Mouse (Mus musculus): ENCODE data around the gene Tbl1x. TPM values are rescaled to one million over a fixed set of nuclear protein-coding genes. Genes with fewer than 3 reads are reported as not detected.

The Tbl1x gene
- polyA plus RNA-seq, 1 experiment = 8.3 TPM

DNA sequence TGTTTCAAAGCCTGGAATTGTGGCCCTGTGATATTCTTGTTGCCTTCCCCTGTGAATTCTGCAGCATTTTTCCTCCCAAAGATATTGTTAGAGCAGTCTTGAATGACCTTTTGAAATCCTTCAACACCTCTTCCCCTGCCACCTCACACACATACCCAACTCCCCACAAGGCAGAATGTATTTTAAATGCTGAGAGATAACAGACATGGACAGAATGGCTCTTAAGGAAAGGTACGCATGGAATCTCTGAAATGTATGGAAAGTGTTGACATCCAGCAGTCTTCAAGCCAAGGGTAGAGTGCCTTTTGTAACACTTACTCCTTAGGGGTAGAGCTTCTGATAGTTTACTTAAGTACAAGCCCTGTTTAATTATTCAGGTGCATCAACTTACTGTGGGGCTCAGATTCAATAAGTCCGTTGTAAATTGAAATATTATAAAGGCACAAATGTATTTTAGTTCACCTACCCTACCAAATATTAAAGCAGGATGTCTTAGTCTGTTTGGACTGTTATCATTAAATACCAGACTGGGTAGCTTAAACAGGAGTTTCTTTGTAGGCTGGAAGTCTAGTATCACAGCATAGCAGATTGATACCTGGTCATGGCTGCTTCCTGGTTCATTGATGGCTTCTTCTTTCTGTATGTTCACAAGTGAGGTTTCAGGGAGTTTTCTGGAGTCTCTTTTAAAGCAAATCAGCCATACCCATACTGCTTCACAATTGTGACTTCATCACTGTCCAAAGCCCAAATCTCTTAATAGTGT is 92.9 kb downstream of the Tbl1x start:
- Histone ChIP-seq H3K27ac (ENCODE audit: insufficient read depth, low read length) (no peak overlapping the region), H3K4me3 (ENCODE audit: extremely low read depth, insufficient read depth, insufficient read length) (no peak overlapping the region), H3K27me3 (ENCODE audit: control insufficient read depth, insufficient read depth, low read length) (no peaks in the 10 kb centered on the region), H3K36me3 (ENCODE audit: control insufficient read depth, insufficient read depth, low read length) (no peaks in the 10 kb centered on the region), H3K4me1 (ENCODE audit: control insufficient read depth, insufficient read depth, insufficient read length) (no peaks in the 10 kb centered on the region)
- no peak for TF ChIP-seq CTCF (IDR thresholded peaks at IDR 0.05; ENCODE audit: extremely low read depth, insufficient read depth, insufficient read length, insufficient replicate concordance)
- no peak for TF ChIP-seq POLR2A (IDR thresholded peaks at IDR 0.05; ENCODE audit: low read depth, low read length)
- DNase-seq (ENCODE audit: low read depth in 1 of 2, low spot score in 2 of 2) = no peak
- 91% methylated on average over 2 of the region's 2 CpGs for WGBS

DNA sequence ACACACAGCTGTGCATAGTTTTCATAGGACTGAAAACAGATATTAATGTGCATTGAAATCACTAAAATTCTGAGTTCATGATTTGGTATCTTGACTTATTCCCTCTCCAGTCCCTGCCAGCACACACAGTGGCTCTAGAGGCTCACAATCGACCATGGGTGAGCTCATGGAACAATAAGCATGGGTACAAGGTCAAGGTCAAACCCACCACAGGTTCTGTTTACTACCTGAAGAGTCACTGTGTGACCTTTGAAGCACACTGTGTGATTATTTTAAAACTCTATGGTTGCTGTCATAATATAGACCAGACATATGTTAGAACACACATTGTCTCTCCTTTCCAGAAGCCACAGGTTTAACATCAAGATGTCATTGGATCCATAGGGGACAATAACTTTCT is 96.7 kb downstream of the Tbl1x start:
- Histone ChIP-seq H3K36me3 (ENCODE audit: control insufficient read depth, insufficient read depth, low read length) (no peaks in the 10 kb centered on the region), H3K27ac (ENCODE audit: insufficient read depth, low read length) (no peak overlapping the region), H3K4me1 (ENCODE audit: control insufficient read depth, insufficient read depth, insufficient read length) (0 out of 2 replicates have a peak, but pooled peaks cover 2% of the 10 kb centered on the region), H3K4me3 (ENCODE audit: extremely low read depth, insufficient read depth, insufficient read length) (no peak overlapping the region), H3K27me3 (ENCODE audit: control insufficient read depth, insufficient read depth, low read length) (no peaks in the 10 kb centered on the region)
- 49% methylated on average over 1 of the region's 1 CpGs for WGBS
- no peak for DNase-seq (ENCODE audit: low read depth in 1 of 2, low spot score in 2 of 2)
- TF ChIP-seq CTCF (IDR thresholded peaks at IDR 0.05; ENCODE audit: extremely low read depth, insufficient read depth, insufficient read length, insufficient replicate concordance) (no peak), POLR2A (IDR thresholded peaks at IDR 0.05; ENCODE audit: low read depth, low read length) (no peak)

DNA sequence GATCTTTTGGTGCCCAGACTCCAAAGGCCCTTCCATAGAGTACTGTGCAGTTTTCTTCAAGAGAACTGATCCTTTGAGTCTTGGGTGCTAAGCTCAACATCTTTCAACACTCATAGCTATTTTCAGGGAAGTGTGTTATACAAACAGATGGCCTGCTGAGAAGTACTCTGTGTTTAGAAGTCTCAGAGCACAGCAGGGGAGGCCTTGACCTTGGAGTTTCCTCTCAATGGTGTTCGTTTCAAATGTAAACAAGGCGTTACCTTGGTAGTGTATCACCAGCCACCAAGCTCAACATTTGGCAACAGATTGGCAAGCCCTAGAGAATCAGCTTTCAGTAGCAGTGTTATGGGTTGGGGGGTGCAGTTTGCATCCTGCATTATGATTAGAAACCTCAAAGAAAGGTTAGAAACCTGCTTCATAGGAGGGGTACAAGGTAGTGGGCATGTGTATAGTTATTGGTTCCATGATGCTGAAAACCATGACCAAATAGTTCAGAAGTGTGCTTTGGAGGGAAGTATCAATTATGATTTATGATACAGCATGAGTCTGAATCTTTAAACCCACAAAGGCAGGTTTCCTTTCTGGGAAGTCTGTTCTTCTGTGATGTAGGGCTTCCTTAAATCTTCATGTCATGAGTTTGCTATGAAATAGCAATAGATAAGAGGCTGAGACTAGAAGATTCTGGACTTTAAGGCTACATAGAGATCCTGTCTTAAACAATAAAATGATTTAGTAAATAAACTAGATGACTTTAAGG is 98.3 kb downstream of the Tbl1x start:
- peaks cover 5% of the 10 kb centered on the region; the same call in 1 of the 2 replicates for H3K4me1 ChIP-seq (ENCODE audit: control insufficient read depth, insufficient read depth, insufficient read length)
- H3K36me3 ChIP-seq (ENCODE audit: control insufficient read depth, insufficient read depth, low read length) = no peaks in the 10 kb centered on the region
- no peaks in the 10 kb centered on the region for H3K27me3 ChIP-seq (ENCODE audit: control insufficient read depth, insufficient read depth, low read length)
- WGBS = 47% methylated on average over 2 of the region's 2 CpGs
- TF ChIP-seq CTCF (IDR thresholded peaks at IDR 0.05; ENCODE audit: extremely low read depth, insufficient read depth, insufficient read length, insufficient replicate concordance) = no peak
- no peak for TF ChIP-seq POLR2A (IDR thresholded peaks at IDR 0.05; ENCODE audit: low read depth, low read length)
- no peak overlapping the region for H3K4me3 ChIP-seq (ENCODE audit: extremely low read depth, insufficient read depth, insufficient read length)
- H3K27ac ChIP-seq (ENCODE audit: insufficient read depth, low read length) = no peak overlapping the region
- no peak for DNase-seq (ENCODE audit: low read depth in 1 of 2, low spot score in 2 of 2)

DNA sequence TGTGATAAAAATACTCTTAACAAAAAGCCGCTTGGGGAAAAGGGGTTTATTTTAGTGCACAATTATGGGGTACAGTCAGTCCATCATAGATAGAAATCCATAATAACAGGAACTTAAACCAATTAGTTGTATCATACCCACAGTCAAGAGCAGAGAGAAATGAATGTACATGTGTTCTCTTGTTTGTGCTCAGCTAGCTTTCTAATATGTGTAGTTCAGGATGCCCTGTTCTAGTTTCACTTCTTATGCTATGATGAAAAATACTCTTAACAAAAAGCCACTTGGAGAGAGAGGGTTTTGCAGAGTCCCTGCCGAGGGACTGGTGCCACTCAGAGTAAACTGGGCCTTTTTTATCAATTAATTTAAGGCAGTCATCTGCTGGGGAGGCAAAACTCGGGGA is 101.1 kb downstream of the Tbl1x start:
- peaks cover 5% of the 10 kb centered on the region; the same call in 1 of the 2 replicates for H3K4me1 ChIP-seq (ENCODE audit: control insufficient read depth, insufficient read depth, insufficient read length)
- WGBS = 58% methylated on average over 3 of the region's 3 CpGs
- H3K27ac ChIP-seq (ENCODE audit: insufficient read depth, low read length) = no peak overlapping the region
- TF ChIP-seq CTCF (IDR thresholded peaks at IDR 0.05; ENCODE audit: extremely low read depth, insufficient read depth, insufficient read length, insufficient replicate concordance) (no peak), POLR2A (IDR thresholded peaks at IDR 0.05; ENCODE audit: low read depth, low read length) (no peak)
- no peaks in the 10 kb centered on the region for H3K27me3 ChIP-seq (ENCODE audit: control insufficient read depth, insufficient read depth, low read length)
- no peaks in the 10 kb centered on the region for H3K36me3 ChIP-seq (ENCODE audit: control insufficient read depth, insufficient read depth, low read length)
- no peak overlapping the region for H3K4me3 ChIP-seq (ENCODE audit: extremely low read depth, insufficient read depth, insufficient read length)
- DNase-seq (ENCODE audit: low read depth in 1 of 2, low spot score in 2 of 2) = no peak

DNA sequence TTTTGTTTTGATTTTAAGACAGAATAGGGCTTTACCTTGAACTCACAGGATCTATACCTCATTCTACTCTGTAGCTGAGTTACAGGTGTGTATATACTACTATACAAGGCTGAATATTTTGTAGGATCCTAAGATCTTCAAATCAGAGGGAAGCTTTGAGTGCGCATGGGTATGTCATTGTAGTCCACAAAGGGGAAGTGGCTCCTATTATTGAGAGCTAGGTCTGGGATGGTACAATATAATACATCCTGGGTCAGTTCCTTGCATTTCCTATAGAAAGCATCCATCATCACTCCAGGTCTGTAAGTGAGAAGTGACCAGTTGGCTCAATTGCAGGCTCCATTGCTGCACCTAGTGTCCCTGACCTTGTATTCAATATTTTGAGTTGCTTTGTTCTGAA is 102.2 kb downstream of the Tbl1x start:
- Histone ChIP-seq H3K27ac (ENCODE audit: insufficient read depth, low read length) (no peak overlapping the region), H3K4me3 (ENCODE audit: extremely low read depth, insufficient read depth, insufficient read length) (no peak overlapping the region), H3K4me1 (ENCODE audit: control insufficient read depth, insufficient read depth, insufficient read length) (peaks cover 5% of the 10 kb centered on the region; the same call in 1 of the 2 replicates), H3K36me3 (ENCODE audit: control insufficient read depth, insufficient read depth, low read length) (no peaks in the 10 kb centered on the region), H3K27me3 (ENCODE audit: control insufficient read depth, insufficient read depth, low read length) (no peaks in the 10 kb centered on the region)
- no peak for DNase-seq (ENCODE audit: low read depth in 1 of 2, low spot score in 2 of 2)
- TF ChIP-seq POLR2A (IDR thresholded peaks at IDR 0.05; ENCODE audit: low read depth, low read length) (no peak), CTCF (IDR thresholded peaks at IDR 0.05; ENCODE audit: extremely low read depth, insufficient read depth, insufficient read length, insufficient replicate concordance) (no peak)
- 91% methylated on average over 1 of the region's 1 CpGs for WGBS

DNA sequence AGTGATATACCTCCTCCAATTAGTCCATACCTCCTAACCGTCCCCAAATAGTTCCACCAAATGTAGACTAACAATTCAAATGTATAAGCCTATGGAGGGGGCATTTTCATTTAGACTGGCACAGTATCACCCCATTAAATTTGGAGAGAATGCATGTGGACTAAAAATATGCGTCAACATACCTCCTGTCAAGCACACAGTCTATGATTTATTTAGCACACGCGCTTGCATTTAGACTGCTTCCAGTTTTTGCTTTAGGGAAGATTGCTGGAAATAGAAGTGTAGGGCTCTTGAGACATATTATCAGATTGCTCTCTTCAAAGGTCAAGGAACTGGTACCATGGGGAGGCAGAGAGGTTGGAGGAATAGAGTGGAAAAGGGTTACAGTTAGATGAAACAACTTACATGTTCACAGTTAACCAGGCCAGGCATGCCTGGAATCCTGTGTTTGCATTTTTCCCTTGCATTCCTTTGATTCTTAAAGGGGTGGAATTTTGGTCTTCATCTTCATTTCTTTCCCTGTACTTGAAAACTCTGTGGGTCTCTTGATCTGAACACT is 105.0 kb downstream of the Tbl1x start:
- no peak overlapping the region for H3K27ac ChIP-seq (ENCODE audit: insufficient read depth, low read length)
- H3K27me3 ChIP-seq (ENCODE audit: control insufficient read depth, insufficient read depth, low read length) = no peaks in the 10 kb centered on the region
- TF ChIP-seq CTCF (IDR thresholded peaks at IDR 0.05; ENCODE audit: extremely low read depth, insufficient read depth, insufficient read length, insufficient replicate concordance) = no peak
- no peak for TF ChIP-seq POLR2A (IDR thresholded peaks at IDR 0.05; ENCODE audit: low read depth, low read length)
- no peak overlapping the region for H3K4me3 ChIP-seq (ENCODE audit: extremely low read depth, insufficient read depth, insufficient read length)
- peaks cover 5% of the 10 kb centered on the region; the same call in 1 of the 2 replicates for H3K4me1 ChIP-seq (ENCODE audit: control insufficient read depth, insufficient read depth, insufficient read length)
- DNase-seq (ENCODE audit: low read depth in 1 of 2, low spot score in 2 of 2) = no peak
- WGBS = 87% methylated on average over 4 of the region's 4 CpGs
- H3K36me3 ChIP-seq (ENCODE audit: control insufficient read depth, insufficient read depth, low read length) = no peaks in the 10 kb centered on the region

All from spleen, adult 2 months (tissue).